Mouse (Mus musculus): ENCODE data around the gene Btd. TPM values are rescaled to one million over a fixed set of nuclear protein-coding genes. Genes with fewer than 3 reads are reported as not detected.

The Btd gene
- polyA plus RNA-seq, 1 experiment from 2014 or later: 22.3 TPM

GRCm38 (mm10) chr14:31697346-31697745 lies 56.5 kb downstream of the Btd start:
- H3K4me3 ChIP-seq (ENCODE audit: low read depth, low read length): no peak overlapping the region
- no peaks in the 10 kb centered on the region for H3K9me3 ChIP-seq (replicated peaks; ENCODE audit: control insufficient read depth, low read length)
- H3K4me2 ChIP-seq: no peak overlapping the region
- no peaks in the 10 kb centered on the region for H3K27me3 ChIP-seq (ENCODE audit: control insufficient read depth, insufficient read depth, low read length)
- H3K4me1 ChIP-seq (ENCODE audit: control insufficient read depth, insufficient read depth, low read length): no peaks in the 10 kb centered on the region; the same call in 1 of the 2 replicates
- 53% methylated on average over 3 of the region's 3 CpGs for WGBS (ENCODE audit: insufficient replicate concordance)
- no peak overlapping the region for H3K9ac ChIP-seq (ENCODE audit: low read depth, low read length)
- H3K36me3 ChIP-seq (ENCODE audit: control insufficient read depth, insufficient read depth, low read length): peaks cover 8% of the 10 kb centered on the region; the same call in 1 of the 2 replicates
- no peak for ATAC-seq (replicated peaks; ENCODE audit: insufficient number of reproducible peaks, low FRiP score, low TSS enrichment)
- H3K27ac ChIP-seq (ENCODE audit: low read depth, low read length): peak overlapping the region; percentile 25

DNA sequence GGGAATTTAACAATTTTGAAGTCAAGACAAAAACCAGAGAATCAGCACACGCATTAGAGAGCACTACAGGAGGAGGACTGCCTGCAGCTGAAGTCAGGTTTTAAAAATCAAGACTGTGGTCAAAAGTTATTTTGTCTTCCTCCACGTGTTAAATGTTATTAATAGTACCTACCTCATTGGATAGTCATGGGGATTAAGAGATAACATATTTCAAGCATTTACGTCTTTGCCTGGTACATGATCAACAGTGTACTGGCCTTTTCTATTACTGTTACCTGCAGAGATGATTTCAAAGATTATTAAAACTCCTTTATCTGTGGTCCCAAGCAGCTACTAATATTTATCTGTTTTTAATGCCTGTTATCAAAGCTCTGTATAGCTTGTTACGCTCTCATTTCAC lies 56.9 kb downstream of the Btd start:
- Histone ChIP-seq H3K9ac (ENCODE audit: low read depth, low read length) (no peak overlapping the region), H3K27me3 (ENCODE audit: control insufficient read depth, insufficient read depth, low read length) (no peaks in the 10 kb centered on the region), H3K4me1 (ENCODE audit: control insufficient read depth, insufficient read depth, low read length) (peaks cover 2% of the 10 kb centered on the region; the same call in 1 of the 2 replicates), H3K27ac (ENCODE audit: low read depth, low read length) (peak overlapping the region; percentile 25), H3K4me3 (ENCODE audit: low read depth, low read length) (no peak overlapping the region), H3K4me2 (no peak overlapping the region), H3K9me3 (replicated peaks; ENCODE audit: control insufficient read depth, low read length) (no peaks in the 10 kb centered on the region), H3K36me3 (ENCODE audit: control insufficient read depth, insufficient read depth, low read length) (peaks cover 8% of the 10 kb centered on the region; the same call in 1 of the 2 replicates)
- 69% methylated on average over 4 of the region's 4 CpGs for WGBS (ENCODE audit: insufficient replicate concordance)
- ATAC-seq (replicated peaks; ENCODE audit: insufficient number of reproducible peaks, low FRiP score, low TSS enrichment): no peak

DNA sequence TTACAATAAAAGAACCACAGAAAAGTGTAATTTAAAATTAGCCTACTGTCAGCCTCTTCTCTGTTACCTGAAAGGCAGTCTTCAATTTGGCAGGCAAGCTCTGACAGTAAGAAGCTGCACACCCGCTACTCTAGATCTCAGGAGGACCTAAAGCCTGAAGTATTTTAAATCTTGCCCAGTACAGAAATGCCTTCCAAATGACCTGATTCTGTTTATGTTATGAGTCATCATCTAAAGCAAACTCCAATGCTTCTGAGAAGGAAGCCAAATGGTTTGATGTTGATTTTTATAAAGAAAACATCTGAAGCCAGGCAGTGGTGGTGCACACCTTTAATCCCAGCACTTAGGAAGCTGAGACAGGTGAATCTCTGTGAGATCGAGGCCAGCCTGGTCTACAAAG lies 59.5 kb downstream of the Btd start:
- ATAC-seq (replicated peaks; ENCODE audit: insufficient number of reproducible peaks, low FRiP score, low TSS enrichment): no peak
- Histone ChIP-seq H3K4me3 (ENCODE audit: low read depth, low read length) (no peak overlapping the region), H3K27me3 (ENCODE audit: control insufficient read depth, insufficient read depth, low read length) (no peaks in the 10 kb centered on the region), H3K36me3 (ENCODE audit: control insufficient read depth, insufficient read depth, low read length) (peaks cover 11% of the 10 kb centered on the region; the same call in 1 of the 2 replicates), H3K9ac (ENCODE audit: low read depth, low read length) (no peak overlapping the region), H3K4me1 (ENCODE audit: control insufficient read depth, insufficient read depth, low read length) (peaks cover 2% of the 10 kb centered on the region; the same call in 1 of the 2 replicates), H3K27ac (ENCODE audit: low read depth, low read length) (no peak overlapping the region), H3K4me2 (no peak overlapping the region), H3K9me3 (replicated peaks; ENCODE audit: control insufficient read depth, low read length) (no peaks in the 10 kb centered on the region)
- 86% methylated on average over 2 of the region's 2 CpGs for WGBS (ENCODE audit: insufficient replicate concordance)

GRCm38 (mm10) chr14:31709343-31709742 lies 68.5 kb downstream of the Btd start:
- Histone ChIP-seq H3K4me1 (ENCODE audit: control insufficient read depth, insufficient read depth, low read length) (no peaks in the 10 kb centered on the region), H3K9ac (ENCODE audit: low read depth, low read length) (no peak overlapping the region), H3K4me2 (no peak overlapping the region), H3K4me3 (ENCODE audit: low read depth, low read length) (no peak overlapping the region), H3K27me3 (ENCODE audit: control insufficient read depth, insufficient read depth, low read length) (no peaks in the 10 kb centered on the region), H3K27ac (ENCODE audit: low read depth, low read length) (no peak overlapping the region), H3K9me3 (replicated peaks; ENCODE audit: control insufficient read depth, low read length) (no peaks in the 10 kb centered on the region), H3K36me3 (ENCODE audit: control insufficient read depth, insufficient read depth, low read length) (0 out of 2 replicates have a peak, but pooled peaks cover 6% of the 10 kb centered on the region)
- no peak for ATAC-seq (replicated peaks; ENCODE audit: insufficient number of reproducible peaks, low FRiP score, low TSS enrichment)
- WGBS (ENCODE audit: insufficient replicate concordance): 68% methylated on average over 1 of the region's 1 CpGs

DNA sequence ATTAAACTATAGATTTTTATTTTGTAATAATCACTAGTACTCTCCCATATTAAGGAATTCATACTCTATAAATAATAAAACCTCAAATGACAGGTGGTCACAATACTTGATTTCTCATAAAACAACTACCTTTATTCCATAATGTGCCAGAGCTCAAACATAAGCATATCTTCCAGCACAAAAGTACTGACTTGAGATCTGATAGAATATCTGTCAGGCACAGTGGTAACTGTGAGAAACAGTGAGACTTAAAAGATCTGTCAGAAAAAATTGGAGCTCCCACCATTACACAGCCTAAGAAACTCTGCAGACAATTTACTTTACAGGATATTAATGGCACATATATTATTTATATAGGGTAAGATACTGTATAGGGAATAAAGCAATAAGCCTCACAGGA lies 74.8 kb downstream of the Btd start:
- Histone ChIP-seq H3K9me3 (replicated peaks; ENCODE audit: control insufficient read depth, low read length) (no peaks in the 10 kb centered on the region), H3K4me1 (ENCODE audit: control insufficient read depth, insufficient read depth, low read length) (no peaks in the 10 kb centered on the region), H3K27me3 (ENCODE audit: control insufficient read depth, insufficient read depth, low read length) (no peaks in the 10 kb centered on the region), H3K9ac (ENCODE audit: low read depth, low read length) (no peak overlapping the region), H3K36me3 (ENCODE audit: control insufficient read depth, insufficient read depth, low read length) (peaks cover 7% of the 10 kb centered on the region; the same call in 1 of the 2 replicates), H3K4me3 (ENCODE audit: low read depth, low read length) (no peak overlapping the region), H3K27ac (ENCODE audit: low read depth, low read length) (no peak overlapping the region), H3K4me2 (no peak overlapping the region)
- no peak for ATAC-seq (replicated peaks; ENCODE audit: insufficient number of reproducible peaks, low FRiP score, low TSS enrichment)

DNA sequence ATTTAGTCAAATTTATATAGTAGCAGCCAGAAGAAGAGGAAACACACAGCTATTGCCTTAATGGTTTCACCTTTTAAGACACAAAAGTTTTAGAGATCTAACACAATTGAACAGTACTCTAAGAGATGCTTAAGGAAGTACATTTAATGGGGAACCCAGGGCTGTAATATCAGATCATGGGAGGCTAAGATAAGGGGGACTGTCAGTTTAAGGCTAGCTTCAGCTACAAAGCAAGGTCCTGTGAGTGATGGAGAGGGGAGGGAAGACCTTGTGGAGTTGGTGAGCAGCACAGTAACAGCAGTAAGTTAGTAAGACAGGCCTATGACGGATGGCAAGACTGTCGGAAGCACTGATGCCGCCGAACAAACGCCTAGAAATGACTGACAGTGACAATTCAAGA lies 76.5 kb downstream of the Btd start:
- H3K4me1 ChIP-seq (ENCODE audit: control insufficient read depth, insufficient read depth, low read length): no peaks in the 10 kb centered on the region
- H3K9me3 ChIP-seq (replicated peaks; ENCODE audit: control insufficient read depth, low read length): no peaks in the 10 kb centered on the region
- H3K9ac ChIP-seq (ENCODE audit: low read depth, low read length): no peak overlapping the region
- no peak overlapping the region for H3K4me3 ChIP-seq (ENCODE audit: low read depth, low read length)
- H3K27me3 ChIP-seq (ENCODE audit: control insufficient read depth, insufficient read depth, low read length): no peaks in the 10 kb centered on the region
- H3K27ac ChIP-seq (ENCODE audit: low read depth, low read length): no peak overlapping the region
- H3K4me2 ChIP-seq: no peak overlapping the region
- peaks cover 9% of the 10 kb centered on the region; the same call in 1 of the 2 replicates for H3K36me3 ChIP-seq (ENCODE audit: control insufficient read depth, insufficient read depth, low read length)
- no peak for ATAC-seq (replicated peaks; ENCODE audit: insufficient number of reproducible peaks, low FRiP score, low TSS enrichment)
- WGBS (ENCODE audit: insufficient replicate concordance): 94% methylated on average over 5 of the region's 5 CpGs

Other genes with a start within 250 kb of the Btd start
- gene Sh3bp5, start 204.9 kb upstream of the Btd start, polyA plus RNA-seq (2014; fragmentation: Nextera tagmentation; extraction: Ambion mirVana): 10.9 and 16.8 TPM in 2 replicates
- gene Eaf1, start 146.6 kb upstream of the Btd start, polyA plus RNA-seq (2014; fragmentation: Nextera tagmentation; extraction: Ambion mirVana): 16.6 and 19.3 TPM in 2 replicates
- gene Mettl6, start 146.0 kb upstream of the Btd start, polyA plus RNA-seq (2014; fragmentation: Nextera tagmentation; extraction: Ambion mirVana): 52.2 and 58.3 TPM in 2 replicates
- gene Colq, start 49.7 kb upstream of the Btd start, polyA plus RNA-seq (2014; fragmentation: Nextera tagmentation; extraction: Ambion mirVana): 4.7 and 6.8 TPM in 2 replicates
- 0.84 TPM in 1 of 2 replicates, not detected in the other for gene Gm49387, start 150 bp upstream of the Btd start, polyA plus RNA-seq (2014; fragmentation: Nextera tagmentation; extraction: Ambion mirVana)
- gene Hacl1, start 258 bp downstream of the Btd start, polyA plus RNA-seq (2014; fragmentation: Nextera tagmentation; extraction: Ambion mirVana): 8.5 and 16.1 TPM in 2 replicates
- gene Ankrd28, start 189.6 kb downstream of the Btd start, polyA plus RNA-seq (2014; fragmentation: Nextera tagmentation; extraction: Ambion mirVana): 7.3 and 7.9 TPM in 2 replicates